ENCODE assay signal across 9 mouse cellular contexts in the genomic region with DNA sequence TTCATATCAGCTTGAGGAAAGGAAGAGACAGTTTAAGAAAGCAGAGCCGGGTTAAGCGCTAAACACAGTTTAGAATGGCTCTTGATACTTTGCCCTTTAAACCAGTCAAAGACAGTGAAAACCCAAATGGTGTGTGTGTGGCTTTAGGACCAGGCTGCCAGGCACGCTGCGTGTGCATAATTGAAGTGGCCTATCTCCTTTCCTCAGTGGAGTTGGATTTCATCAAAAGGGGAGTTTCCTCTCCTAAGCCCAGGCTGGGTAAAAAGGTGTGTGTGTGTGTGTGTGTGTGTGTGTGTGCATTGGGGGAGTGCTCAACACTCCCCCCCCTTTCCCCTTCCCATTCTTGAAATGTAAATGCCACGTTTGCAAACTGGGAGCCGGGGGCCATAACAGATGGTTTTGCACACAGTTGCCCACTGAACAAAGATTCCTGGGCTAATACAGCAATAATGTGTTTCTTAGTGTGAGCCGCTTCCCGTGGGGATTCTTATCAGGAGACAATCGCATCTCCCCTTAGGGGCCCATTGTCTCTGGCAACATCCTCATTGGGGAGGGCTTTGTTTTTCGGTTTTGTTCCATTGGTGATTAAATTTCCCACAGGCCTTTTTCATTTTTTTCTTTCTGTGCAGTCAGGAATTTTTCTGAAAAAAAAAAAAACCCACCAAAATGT. TPM values are rescaled to one million over a fixed set of nuclear protein-coding genes. Genes with fewer than 3 reads are reported as not detected.
A peak's percentile ranks its signal among the peaks of the same experiment; 100 is the strongest.
DNase-seq lines count a peak whose midpoint lies in the region; ATAC-seq lines count a peak whose summit lies in the region.
"Had no signal": no experiment of that assay in that cellular context is flagged by ENCODE, and none has a peak within 500 bp of the region (broad histone marks: within the 10 kb centered on the region; RNA-seq: fewer than 3 reads in every experiment).

No protein-coding gene starts in this region.

- no peaks in the 10 kb centered on the region for H3K9me3 ChIP-seq in forebrain, embryonic 12.5 days
- no peaks in the 10 kb centered on the region for H3K9me3 ChIP-seq in hindbrain, embryonic 13.5 days
- no peaks in the 10 kb centered on the region for H3K9me3 ChIP-seq in midbrain, embryonic 14.5 days (ENCODE audit: control insufficient read depth, low read length)
- H3K9me3 ChIP-seq: liver, embryonic 13.5 days had no signal

- no peak for ATAC-seq in forebrain, embryonic 12.5 days (ENCODE audit: low FRiP score)
- no peak for ATAC-seq in hindbrain, embryonic 13.5 days (ENCODE audit: low FRiP score)
- ATAC-seq in midbrain, embryonic 14.5 days (ENCODE audit: low FRiP score, low TSS enrichment) = no peak

- DNase-seq in cerebellum, postnatal 10 days = peak; percentile 32 to 39
- no peak for DNase-seq in cerebellum, adult 11 months
- DNase-seq in midbrain, embryonic 14.5 days = peak; percentile 68
- no peak for DNase-seq in ovary, postnatal 36 days (ENCODE audit: low spot score)
- DNase-seq in layer of hippocampus, postnatal 10 days (ENCODE audit: low spot score in 2 of 2) = no peak
- no peak for DNase-seq in thymus, postnatal 36 days
- DNase-seq: liver, embryonic 13.5 days had no signal

- H3K36me3 ChIP-seq in forebrain, embryonic 12.5 days (replicated peaks) = no peaks in the 10 kb centered on the region
- no peaks in the 10 kb centered on the region for H3K36me3 ChIP-seq in hindbrain, embryonic 13.5 days
- no peaks in the 10 kb centered on the region for H3K36me3 ChIP-seq in midbrain, embryonic 14.5 days (ENCODE audit: control insufficient read depth, insufficient read depth, low read length)
- H3K36me3 ChIP-seq: liver, embryonic 13.5 days had no signal

- H3K9ac ChIP-seq in forebrain, embryonic 12.5 days = no peak overlapping the region
- H3K9ac ChIP-seq in hindbrain, embryonic 13.5 days = peak overlapping the region; percentile 62
- H3K9ac ChIP-seq in midbrain, embryonic 14.5 days (replicated peaks; ENCODE audit: low read length) = peak overlapping the region; percentile 40; the same call in 1 of the 2 replicates
- H3K9ac ChIP-seq: liver, embryonic 13.5 days had no signal

- 0 out of 2 replicates have a peak overlapping the region, but pooled peaks have one; percentile 1 for H3K4me3 ChIP-seq in forebrain, embryonic 12.5 days (replicated peaks)
- peak overlapping the region; percentile 26 for H3K4me3 ChIP-seq in hindbrain, embryonic 13.5 days
- H3K4me3 ChIP-seq in midbrain, embryonic 14.5 days (replicated peaks; ENCODE audit: low read depth, low read length) = peak overlapping the region; percentile 76
- H3K4me3 ChIP-seq: liver, embryonic 13.5 days had no signal

- H3K4me2 ChIP-seq in forebrain, embryonic 12.5 days = peak overlapping the region; percentile 30
- peak overlapping the region; percentile 76 for H3K4me2 ChIP-seq in hindbrain, embryonic 13.5 days
- peak overlapping the region; percentile 93 for H3K4me2 ChIP-seq in midbrain, embryonic 14.5 days (ENCODE audit: low read length)

- 9% methylated on average over 10 of the region's 10 CpGs for WGBS in forebrain, embryonic 12.5 days
- 9% methylated on average over 10 of the region's 10 CpGs for WGBS in hindbrain, embryonic 13.5 days
- 6% methylated on average over 10 of the region's 10 CpGs for WGBS in midbrain, embryonic 14.5 days

- peaks cover 40% of the 10 kb centered on the region for H3K4me1 ChIP-seq in forebrain, embryonic 12.5 days
- peaks cover 45% of the 10 kb centered on the region for H3K4me1 ChIP-seq in hindbrain, embryonic 13.5 days (replicated peaks)
- peaks cover 33% of the 10 kb centered on the region for H3K4me1 ChIP-seq in midbrain, embryonic 14.5 days (ENCODE audit: control insufficient read depth, insufficient read depth, low read length)
- H3K4me1 ChIP-seq: liver, embryonic 13.5 days had no signal

- no peak overlapping the region for H3K27ac ChIP-seq in forebrain, embryonic 12.5 days
- H3K27ac ChIP-seq in hindbrain, embryonic 13.5 days = peak overlapping the region; percentile 72
- peak overlapping the region; percentile 32; the same call in 1 of the 2 replicates for H3K27ac ChIP-seq in midbrain, embryonic 14.5 days (replicated peaks; ENCODE audit: low read depth, low read length)
- H3K27ac ChIP-seq: liver, embryonic 13.5 days had no signal

- H3K27me3 ChIP-seq in forebrain, embryonic 12.5 days = peaks cover 15% of the 10 kb centered on the region
- no peaks in the 10 kb centered on the region for H3K27me3 ChIP-seq in hindbrain, embryonic 13.5 days
- no peaks in the 10 kb centered on the region for H3K27me3 ChIP-seq in midbrain, embryonic 14.5 days (ENCODE audit: control insufficient read depth, insufficient read depth, low read length)

RNA-seq across cellular contexts. Expression of a gene that starts 2.3 kb away (rescaled TPM):
- 35.3 and 38.2 TPM in 2 replicates for polyA plus RNA-seq in forebrain, embryonic 12.5 days (2016; fragmentation: Nextera tagmentation; extraction: Ambion mirVana)
- polyA plus RNA-seq in hindbrain, embryonic 13.5 days (2015; fragmentation: Nextera tagmentation; extraction: Ambion mirVana) = 49.0 and 52.0 TPM in 2 replicates
- polyA plus RNA-seq in midbrain, embryonic 14.5 days (2014; fragmentation: Nextera tagmentation; extraction: Ambion mirVana) = 53.6 and 56.5 TPM in 2 replicates
- 100 to 1,000 TPM; 121 to 123 TPM for total RNA-seq in layer of hippocampus, postnatal 10 days (2021)

Comparison
In these comparisons a context has a peak if more than half of its experiments do, and no peak if none do; other contexts are left out.
1. DNase-seq: peak in cerebellum, postnatal 10 days (2 of 2) and midbrain, embryonic 14.5 days (single experiment); none in cerebellum, adult 11 months (single experiment), ovary, postnatal 36 days (single experiment), layer of hippocampus, postnatal 10 days (0 of 2) and thymus, postnatal 36 days (0 of 2).
2. H3K4me2 ChIP-seq: peak in every context shown above with its lines; median percentile 93 in midbrain, embryonic 14.5 days; 76 in hindbrain, embryonic 13.5 days; 30 in forebrain, embryonic 12.5 days.
3. H3K4me3 ChIP-seq: peak in every context shown above with its lines; median percentile 76 in midbrain, embryonic 14.5 days; 26 in hindbrain, embryonic 13.5 days; 1 in forebrain, embryonic 12.5 days.